Mouse (Mus musculus) B cell, adult 2 months (primary cell): ENCODE data around the gene Tmem136.

Experiments
- DNase-seq, 2 experiments: peaks; one replicate each; pipeline ENCODE4 v3.0.0; 2022

Tmem136 gene

DNA sequence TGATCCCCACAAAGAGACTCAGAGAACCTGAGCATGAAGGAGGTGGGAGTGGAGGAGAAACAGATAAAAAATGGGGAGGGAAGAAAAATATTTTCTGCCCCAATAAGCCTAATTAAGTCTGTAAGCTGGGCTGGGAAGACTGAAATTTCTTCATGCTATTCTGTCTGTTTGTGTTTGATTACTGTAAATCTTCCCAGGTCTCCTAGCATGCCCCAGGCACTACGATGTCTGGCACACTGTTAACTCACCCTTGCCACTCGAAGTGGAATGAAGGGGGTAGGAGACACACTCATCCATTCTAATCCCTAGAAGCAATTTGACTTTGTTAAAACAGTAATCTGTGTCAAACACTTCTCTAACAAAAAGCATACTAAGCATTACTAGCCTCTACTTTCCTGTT is 44.6 kb downstream of the Tmem136 start:
- DNase-seq, result no peak

DNA sequence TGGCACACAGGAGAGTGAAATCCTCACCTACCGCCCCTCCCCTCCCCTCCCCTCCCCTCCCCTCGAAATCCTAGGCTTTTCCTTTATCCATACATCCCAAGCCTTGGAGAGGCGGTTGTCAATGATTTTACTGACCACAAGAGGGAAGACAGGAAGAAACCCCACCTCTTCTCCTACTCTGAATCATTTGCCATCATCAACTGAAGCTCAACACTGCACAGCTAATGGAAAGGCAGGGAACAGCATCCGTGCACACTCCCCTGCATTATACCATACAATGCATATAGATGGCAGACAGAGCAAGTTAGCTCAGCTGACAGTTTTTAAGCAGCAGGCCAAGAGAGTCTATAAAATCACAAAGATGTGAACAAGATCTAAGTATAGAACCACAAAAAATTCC is 45.2 kb downstream of the Tmem136 start:
- no peak for DNase-seq

DNA sequence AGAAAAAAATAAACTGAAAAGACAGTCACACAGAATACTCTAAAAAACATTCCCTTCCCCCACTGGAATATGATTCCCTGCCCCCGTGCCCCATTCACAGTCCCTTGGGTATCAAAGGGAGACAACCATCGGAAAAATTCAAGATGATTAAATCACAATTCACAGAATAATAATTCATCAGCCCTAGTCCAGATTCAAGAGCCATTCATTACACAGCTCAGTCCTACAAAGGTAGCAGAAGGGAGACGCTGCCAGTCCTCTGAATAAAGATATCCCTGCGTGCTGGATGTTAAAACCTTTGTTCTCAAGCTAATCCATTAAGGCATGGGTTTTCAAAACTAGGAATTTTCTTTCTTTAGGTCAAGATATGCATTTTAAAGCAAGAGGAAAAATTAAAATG is 45.8 kb downstream of the Tmem136 start:
- DNase-seq, result no peak

DNA sequence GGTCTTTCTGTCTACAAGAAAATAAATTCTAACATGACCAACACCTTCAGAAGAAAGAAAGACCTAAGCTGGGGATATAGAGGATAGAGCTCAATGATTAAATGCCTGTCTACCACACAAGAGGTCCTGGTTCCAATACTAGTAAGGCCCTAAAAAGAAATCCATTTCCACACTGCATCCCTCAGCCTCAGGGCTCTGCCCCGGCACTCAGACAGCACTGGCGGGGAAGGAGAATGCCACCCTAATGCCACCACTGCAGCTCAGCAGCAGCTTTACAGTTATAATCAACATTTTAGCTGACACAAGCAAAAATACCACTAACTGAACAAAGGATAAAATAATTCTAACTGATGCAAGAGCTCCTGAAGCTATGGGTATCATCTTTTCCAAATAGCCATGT is 46.2 kb downstream of the Tmem136 start:
- DNase-seq, result no peak

- DNase-seq, result no peak
These were observed 48.5 kb downstream of the Tmem136 start for GRCm38 (mm10) chr9:43067896-43068295.

DNA sequence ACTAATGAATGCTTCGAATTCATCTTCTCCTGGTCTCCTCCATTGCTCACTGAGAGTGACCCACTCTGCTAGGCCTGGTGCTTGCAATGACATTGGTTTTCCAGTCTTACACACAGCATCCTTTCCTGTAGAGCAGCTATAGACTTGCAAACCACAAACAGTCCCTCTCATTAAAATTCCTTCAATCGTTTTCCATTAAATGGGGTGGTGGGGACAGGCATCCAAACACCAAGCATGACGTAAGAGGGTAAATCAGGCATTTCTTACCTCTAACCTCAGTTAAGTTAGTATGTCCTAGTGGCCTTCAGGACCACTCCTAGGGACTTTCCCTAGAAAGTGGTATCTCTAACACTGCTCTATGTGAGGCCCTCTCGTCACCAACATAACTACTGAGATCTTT is 51.1 kb downstream of the Tmem136 start:
- no peak for DNase-seq

- no peak for DNase-seq
These were observed 54.8 kb downstream of the Tmem136 start for GRCm38 (mm10) chr9:43061545-43061944.
